Mouse (Mus musculus) layer of hippocampus, adult 8-10 months (tissue): Measurements from ENCODE around the gene Jmjd1c. TPM values are rescaled to one million over a fixed set of nuclear protein-coding genes. Genes with fewer than 3 reads are reported as not detected.
"Not testable (repeated sequence)": the region's sequence is repeated elsewhere in the genome, so short reads cannot be mapped to it uniquely, and the experiment has no call there.

Source experiments
- DNase-seq, 2 experiments: peaks; one replicate each; pipeline ENCODE4 v3.0.0; 2022; ENCODE audit warnings: low spot score in 2 of 2
- total RNA-seq, 4 experiments: library from RNA; stranded (reverse); gene quantifications; 2 replicates each; pipeline ENCODE4 v1.2.4; 2022

The Jmjd1c gene
- total RNA-seq, 4 experiments from 2014 or later: 90.8 to 103 (median 98.5) TPM

- no peak for DNase-seq
These were observed 4.9 kb downstream of the Jmjd1c start for GRCm38 (mm10) chr10:67100831-67101251.

- DNase-seq: no peak
These were observed 8.6 kb downstream of the Jmjd1c start for GRCm38 (mm10) chr10:67104543-67104942.

GRCm38 (mm10) chr10:67105331-67106217 lies 9.6 kb downstream of the Jmjd1c start:
- DNase-seq: no peak

- DNase-seq: no peak
These were observed 10.5 kb downstream of the Jmjd1c start for GRCm38 (mm10) chr10:67106400-67106799.

DNA sequence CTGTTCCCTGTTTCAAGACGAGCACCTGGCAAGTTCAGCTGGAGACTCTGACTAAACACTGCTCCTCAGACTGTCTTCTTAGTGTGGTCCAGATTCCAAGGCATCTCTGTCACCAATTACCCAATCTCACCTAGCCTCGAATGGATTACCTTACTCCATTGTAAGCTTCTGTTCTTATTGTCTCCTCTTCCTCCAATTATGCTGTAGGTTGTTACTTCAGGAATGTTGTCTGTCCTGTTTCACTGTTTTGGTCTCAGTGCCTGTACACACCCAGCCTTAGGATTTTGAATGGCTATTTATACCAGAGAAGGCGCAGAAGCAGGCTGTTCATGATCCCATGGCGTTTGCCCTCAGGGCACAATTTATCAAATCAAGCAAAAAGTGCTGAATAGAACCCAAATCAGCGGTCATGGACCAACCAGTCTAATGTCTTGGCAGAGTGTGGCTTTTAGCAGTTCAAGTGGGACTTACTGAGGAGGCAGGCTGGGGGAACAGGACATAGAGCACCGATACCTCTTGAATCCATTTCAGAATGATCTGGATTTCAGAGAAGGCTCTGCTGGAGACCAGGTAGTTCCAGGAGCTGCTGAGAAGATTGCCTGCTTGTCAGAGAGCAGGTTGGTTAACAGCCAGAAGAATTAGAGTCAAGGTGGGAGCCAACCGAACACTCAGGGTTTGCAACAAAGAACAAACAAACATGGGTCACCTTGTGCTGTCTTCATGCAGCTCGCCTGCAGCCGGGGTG lies 11.3 kb downstream of the Jmjd1c start:
- DNase-seq: no peak

GRCm38 (mm10) chr10:67108096-67108495 lies 12.2 kb downstream of the Jmjd1c start:
- DNase-seq: no peak

- no peak for DNase-seq
These were observed 13.7 kb downstream of the Jmjd1c start for GRCm38 (mm10) chr10:67109635-67110034.

DNA sequence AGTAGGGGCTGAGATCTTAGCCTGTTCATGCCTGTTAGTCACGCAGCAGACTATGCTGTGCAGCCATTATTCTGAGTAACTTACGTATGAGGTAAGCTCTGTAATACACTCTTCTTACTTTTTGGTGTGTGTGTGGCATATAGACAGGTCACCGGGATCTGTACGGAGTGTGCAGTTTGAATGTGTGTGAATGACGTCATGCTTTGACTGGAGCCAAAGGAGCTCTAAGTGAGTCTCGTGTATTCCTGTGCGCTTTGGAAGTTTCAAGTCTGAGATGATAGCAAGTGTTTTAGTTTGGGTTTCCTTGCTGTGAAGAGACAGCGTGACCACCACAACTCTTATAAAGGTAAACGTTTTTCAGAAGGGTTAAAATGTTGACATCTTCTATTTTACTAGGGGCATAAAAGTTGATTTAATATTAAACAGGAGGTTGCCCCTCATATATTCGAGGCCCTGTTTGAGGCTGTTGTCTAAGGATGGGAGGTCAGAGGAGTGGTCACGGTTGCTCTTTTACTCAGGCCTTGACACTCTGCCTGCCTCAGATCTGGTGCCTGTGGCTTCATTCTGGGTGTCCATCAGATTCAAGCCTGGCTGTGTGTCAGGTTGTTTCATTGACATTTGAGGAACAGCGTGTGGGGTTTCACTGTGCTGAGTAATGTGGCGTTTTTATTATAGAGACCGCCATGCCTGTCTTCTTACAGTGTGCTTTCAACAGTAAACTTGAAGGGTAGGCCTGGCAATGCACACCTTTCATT lies 15.3 kb downstream of the Jmjd1c start:
- no peak for DNase-seq

GRCm38 (mm10) chr10:67111799-67112177 lies 15.9 kb downstream of the Jmjd1c start:
- no peak for DNase-seq

DNA sequence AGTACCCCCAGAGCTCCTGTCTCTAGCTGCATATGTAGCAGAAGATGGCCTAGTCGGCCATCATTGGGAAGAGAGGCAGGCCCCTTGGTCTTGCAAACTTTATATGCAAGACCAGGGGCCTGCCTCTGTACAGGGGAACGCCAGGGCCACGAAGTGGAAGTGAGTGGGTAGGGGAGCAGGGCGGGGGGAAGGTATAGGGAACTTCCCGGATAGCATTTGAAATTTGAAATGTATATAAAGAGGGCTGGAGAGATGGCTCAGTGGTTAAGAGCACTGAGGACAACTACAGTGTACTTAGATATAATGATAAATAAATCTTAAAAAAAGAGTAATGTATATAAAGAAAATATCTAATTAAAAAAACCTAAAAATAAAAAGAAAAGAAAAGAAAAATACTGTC lies 17.0 kb downstream of the Jmjd1c start:
- DNase-seq: not testable (repeated sequence)

DNA sequence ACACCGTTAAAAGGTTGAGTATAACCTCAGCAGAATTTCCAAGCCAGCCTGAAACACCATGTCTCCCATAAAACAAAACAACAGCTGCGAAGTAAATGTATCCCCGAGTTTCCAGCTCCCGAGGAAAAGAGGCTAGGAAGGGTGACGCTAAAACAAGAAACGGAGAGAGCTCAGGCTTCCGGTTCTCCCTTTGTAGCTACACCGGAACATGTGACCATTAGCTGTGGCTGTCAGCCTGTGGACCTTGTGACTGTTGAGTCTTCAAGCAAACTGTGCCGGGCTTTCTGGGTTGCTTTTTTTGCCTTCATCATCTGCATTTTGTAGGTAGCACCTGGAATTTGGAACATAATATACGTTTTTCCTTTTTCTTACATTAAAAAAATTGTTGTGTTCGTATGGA lies 17.9 kb downstream of the Jmjd1c start:
- no peak for DNase-seq

DNA sequence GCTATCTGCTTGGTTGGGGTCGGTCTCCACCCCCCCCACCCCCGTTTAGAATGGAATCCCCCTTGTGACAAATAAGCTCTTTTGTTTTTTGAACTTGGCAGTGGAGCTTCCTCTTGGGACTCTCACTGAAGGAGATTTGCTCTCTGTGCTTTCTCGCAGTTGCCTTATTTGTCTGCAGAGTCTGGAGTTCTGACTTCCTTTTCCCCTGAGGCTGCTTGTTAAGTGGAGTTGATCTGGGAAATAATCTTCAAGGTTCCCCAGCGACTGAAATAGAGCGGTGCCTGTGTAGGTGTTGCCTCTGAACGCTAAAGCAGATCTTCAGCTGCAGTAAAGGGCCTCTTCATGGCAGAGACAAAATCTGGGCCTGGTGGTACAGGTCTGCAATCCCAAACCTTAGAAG lies 19.2 kb downstream of the Jmjd1c start:
- no peak for DNase-seq

- DNase-seq: no peak
These were observed 19.8 kb downstream of the Jmjd1c start for GRCm38 (mm10) chr10:67115666-67116091.

- no peak for DNase-seq
These were observed 20.3 kb downstream of the Jmjd1c start for GRCm38 (mm10) chr10:67116251-67116650.

- no peak for DNase-seq
These were observed 23.4 kb downstream of the Jmjd1c start for GRCm38 (mm10) chr10:67119291-67119690.

- DNase-seq: no peak
These were observed 24.3 kb downstream of the Jmjd1c start for GRCm38 (mm10) chr10:67120180-67120579.

DNA sequence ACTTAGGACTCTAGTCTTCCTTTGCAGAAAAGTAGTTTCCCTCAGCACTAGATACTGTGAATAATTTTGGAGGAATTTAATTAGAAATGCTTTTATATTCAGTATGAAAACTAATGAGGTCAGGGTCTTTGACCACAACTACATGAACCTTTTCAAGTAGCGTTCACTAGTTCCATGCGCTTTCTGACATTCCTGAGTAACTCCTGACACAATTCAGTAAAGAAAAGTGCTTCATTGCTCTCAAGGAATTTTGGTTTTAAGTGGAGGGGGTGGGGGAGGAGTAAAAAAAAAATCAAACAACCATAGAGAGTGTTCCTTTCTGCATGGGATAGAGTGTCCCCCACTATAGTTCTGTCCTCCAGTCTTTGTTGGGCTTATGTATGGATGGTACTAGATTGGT lies 24.7 kb downstream of the Jmjd1c start:
- no peak for DNase-seq

GRCm38 (mm10) chr10:67123756-67124155 lies 27.8 kb downstream of the Jmjd1c start:
- no peak for DNase-seq

- DNase-seq: no peak
These were observed 28.2 kb downstream of the Jmjd1c start for GRCm38 (mm10) chr10:67124156-67124555.

DNA sequence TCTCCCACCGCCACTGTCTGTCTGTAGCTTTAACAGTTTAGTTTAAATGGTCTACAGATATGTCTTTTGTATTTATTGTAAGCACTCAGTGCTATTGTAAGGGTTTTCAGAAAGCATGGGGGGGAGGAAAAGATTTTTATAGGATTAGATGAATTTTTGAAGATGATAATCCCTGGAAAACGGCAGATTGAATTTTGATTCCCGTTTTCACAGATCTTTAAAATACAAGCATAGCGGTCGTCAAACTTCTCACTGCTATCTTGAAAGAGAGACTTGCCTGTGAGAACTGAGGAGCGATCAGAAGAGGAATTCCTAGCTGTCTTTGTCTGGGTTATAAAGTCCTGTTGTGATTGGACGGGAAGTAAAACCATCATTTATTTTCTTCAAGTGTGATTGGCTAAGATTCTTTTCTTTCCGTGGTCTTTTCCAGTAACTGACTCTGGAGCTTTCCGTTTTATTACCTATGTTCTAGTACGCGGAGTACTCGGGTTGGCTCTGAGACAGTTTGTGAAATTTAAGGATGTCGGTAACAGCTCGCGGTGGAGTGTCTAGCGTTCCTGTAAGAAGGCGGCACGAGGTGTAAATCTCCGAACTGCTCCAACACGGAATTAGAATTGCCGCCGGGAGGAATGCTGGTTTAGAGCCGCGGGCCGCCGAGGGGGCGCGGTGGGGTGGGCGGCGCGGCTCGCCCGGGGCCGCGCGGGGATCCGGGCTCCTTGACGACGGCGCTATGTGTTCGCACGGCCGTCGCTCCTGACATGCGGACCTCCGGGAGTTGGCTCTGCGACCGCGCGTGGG lies 30.3 kb downstream of the Jmjd1c start:
- peak in 1 of 2 experiments; percentile 59 for DNase-seq
